Mouse (Mus musculus): ENCODE data around the gene Ucn3.
"Not testable (repeated sequence)": the region's sequence is repeated elsewhere in the genome, so short reads cannot be mapped to it uniquely, and the experiment has no call there.

GRCm38 (mm10) chr13:3898202-3898601 lies 46.9 kb downstream of the Ucn3 start:
- not testable (repeated sequence) for TF ChIP-seq CTCF (IDR thresholded peaks at IDR 0.05; ENCODE audit: control insufficient read depth, insufficient read depth, insufficient read length); MYOG (IDR thresholded peaks at IDR 0.05; ENCODE audit: control insufficient read depth, extremely low read depth, insufficient read length); USF1 (IDR thresholded peaks at IDR 0.05; ENCODE audit: low read depth); MYOD1 (IDR thresholded peaks at IDR 0.05; ENCODE audit: control insufficient read depth, insufficient read length, low read depth)
